In the genomic region with DNA sequence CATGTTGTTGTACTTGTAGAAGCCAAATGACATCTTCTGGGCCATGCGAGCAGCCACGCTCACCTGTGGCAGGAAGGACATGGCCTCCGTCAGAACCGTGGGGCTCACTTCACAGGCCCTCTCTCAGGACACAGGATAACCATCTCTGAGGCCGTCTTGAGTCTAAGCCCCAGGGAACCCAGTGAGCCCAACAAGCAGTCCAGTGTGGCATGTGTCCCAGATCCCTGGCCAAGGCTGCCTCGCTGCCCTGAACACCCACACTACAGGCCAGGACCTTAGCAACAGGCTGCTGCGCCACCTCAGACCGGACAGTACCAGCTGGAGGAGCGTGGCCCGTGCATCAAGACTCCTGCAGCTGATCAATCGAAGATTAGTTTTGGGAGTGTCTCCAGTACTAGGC, we compare ENCODE assay signal across 20 mouse cellular contexts.
"Had no signal": no experiment of that assay in that cellular context is flagged by ENCODE, and none has a peak within 500 bp of the region (broad histone marks: within the 10 kb centered on the region; RNA-seq: fewer than 3 reads in every experiment).

No protein-coding gene starts in this region.

- H3K27me3 ChIP-seq: heart, embryonic 12.5 days; hindbrain, embryonic 12.5 days; intestine, embryonic 15.5 days; limb, embryonic 12.5 days; liver, embryonic 13.5 days; liver, embryonic 15.5 days had no signal

- ATAC-seq: hindbrain, embryonic 16.5 days; inflammation-experienced regulatory T-cells, adult 6 months; intestine, embryonic 15.5 days; intestine, postnatal 0 days had no signal

- DNase-seq: gastrocnemius, postnatal 10 days; gastrocnemius, postnatal 25 days; heart, adult 2 months; heart, postnatal 10 days; heart, postnatal 4 days; kidney, adult 18-20 months; kidney, adult 8-10 months; kidney, postnatal 10 days; kidney, postnatal 25 days; kidney, postnatal 4 days; liver; liver, embryonic 13.5 days had no signal
